Mouse (Mus musculus) spleen, adult 2 months (tissue): ENCODE data around the gene Stt3b.

Experiments used
- CTCF ChIP-seq: fragments of 200-500 bp; IDR thresholded peaks from 2 replicates; pipeline ENCODE4 v1.5.1; 2011; ENCODE audit warnings: mild to moderate bottlenecking, inconsistent platforms; ENCODE audit not compliant: insufficient read depth, insufficient read length, insufficient replicate concordance; ENCODE audit errors: extremely low read depth
- POLR2A ChIP-seq: fragments of 200-500 bp; IDR thresholded peaks from 2 replicates; pipeline ENCODE4 v1.6.1; 2011; ENCODE audit warnings: low read depth, low read length, inconsistent platforms

DNA sequence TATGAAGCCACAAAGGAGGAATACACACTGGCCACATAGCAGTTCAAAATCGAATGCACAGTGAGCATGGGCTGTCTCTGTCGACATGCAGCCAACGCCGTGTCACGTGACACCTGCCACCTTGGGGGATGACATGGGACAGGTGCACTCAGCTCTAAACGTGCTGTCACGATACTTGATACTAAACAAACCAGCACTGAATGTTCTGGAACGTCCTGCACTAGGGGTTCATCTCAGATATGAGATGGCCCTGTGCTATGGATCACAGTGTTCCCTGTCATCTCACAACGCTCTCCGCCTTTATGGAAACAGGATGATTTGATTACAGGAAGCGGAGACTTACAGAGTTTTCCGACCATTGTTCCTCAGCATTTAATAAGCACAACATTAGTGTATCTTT is 22.8 kb upstream of the Stt3b start:
- TF ChIP-seq CTCF, result no peak
- no peak for TF ChIP-seq POLR2A
